Mouse (Mus musculus) ovary, postnatal 36 days (tissue): ENCODE measurements around the gene Nfe2l2.

Experiments used
- DNase-seq: peaks from one replicate; pipeline ENCODE4 v3.0.0; 2022; ENCODE audit warnings: low spot score, mixed read lengths

Gene Nfe2l2

DNA sequence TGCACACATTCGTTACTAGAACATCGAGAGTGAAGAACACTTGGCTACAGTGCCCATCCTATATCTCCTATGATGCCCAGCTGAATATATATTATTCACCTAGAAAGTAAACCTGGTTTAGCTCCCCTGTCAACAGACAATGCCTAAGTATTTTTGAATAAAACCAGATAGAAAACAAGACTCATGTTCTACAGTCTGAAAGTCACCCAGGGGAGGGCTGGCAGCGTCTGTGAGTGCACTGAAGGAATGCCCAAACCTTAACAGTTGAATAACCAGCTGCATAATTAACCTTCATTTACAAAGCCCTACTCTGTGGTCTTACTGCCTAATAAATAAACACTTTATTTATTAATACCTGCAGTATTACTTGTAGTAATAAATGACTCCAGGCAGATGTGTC lies 19.9 kb downstream of the Nfe2l2 start:
- DNase-seq, result no peak

DNA sequence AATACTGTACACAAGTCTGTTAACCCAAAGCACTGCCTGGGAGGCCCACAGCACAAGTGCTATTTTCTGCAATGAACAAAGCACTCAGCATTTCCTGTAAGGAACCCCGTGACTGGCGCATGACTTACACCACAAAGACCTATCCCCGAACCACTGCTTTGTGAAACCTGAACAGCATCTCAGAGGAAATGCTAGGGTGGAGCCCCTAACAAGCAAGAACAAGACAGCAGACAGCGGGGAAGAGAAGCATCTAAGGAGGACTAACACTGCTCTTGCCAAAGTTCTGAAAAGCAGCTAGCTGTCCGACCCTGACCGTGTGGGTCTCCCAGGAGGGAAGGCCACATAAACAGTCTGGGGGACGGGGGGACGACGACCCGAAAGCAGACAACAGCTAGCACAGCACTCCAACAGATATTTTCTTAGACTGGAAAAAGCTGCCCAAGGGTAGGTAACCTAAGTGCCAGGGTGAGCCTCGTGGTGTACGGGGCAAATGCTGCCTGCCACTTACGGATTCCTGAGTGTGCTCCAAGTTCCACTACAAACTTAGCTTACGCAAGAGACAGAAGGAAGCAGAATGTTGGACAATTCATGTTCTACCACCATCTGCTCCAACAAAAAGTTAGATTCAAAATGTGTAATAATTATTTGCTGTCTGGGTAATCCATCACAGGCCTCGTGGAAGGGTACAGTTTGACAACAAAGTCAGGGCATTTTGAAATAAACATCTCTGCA lies 21.3 kb downstream of the Nfe2l2 start:
- peak; percentile 30 for DNase-seq

DNA sequence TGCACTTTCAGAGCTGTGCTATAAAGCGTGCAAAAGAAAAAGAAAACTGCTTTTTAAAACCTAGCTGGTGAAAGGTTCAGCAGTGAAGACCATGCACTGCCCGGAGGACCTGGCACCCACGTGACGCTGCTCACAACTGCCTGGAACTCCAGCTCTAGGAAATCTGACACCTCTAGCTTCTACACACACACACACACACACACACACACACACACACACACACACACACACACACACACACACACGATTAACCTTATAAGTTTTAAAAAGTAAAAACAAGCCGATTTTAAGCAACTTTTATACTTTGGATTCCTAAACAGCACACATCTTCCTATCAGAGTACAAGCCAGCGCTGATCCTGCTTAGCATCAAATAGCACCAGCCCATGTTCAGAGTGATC lies 23.0 kb downstream of the Nfe2l2 start:
- no peak for DNase-seq

DNA sequence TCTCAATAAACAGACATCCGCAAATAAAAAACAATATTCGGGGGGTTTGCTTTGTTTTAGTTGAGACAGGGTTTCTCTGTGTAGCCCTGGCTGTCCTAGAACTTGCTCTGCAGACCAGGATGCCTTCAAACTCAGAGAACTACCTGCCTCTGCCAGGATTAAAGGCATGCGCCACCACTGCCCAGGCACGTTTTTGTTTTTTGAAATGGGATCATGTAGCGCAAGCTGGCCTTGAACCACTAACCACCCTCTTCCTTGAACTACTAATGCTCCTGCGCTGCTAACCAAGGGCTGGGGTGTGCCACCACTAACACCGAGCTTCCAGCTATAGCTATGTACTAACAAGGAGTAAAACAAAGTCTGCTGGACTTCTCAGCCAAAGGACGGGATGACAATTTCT lies 24.5 kb downstream of the Nfe2l2 start:
- DNase-seq, result no peak

DNA sequence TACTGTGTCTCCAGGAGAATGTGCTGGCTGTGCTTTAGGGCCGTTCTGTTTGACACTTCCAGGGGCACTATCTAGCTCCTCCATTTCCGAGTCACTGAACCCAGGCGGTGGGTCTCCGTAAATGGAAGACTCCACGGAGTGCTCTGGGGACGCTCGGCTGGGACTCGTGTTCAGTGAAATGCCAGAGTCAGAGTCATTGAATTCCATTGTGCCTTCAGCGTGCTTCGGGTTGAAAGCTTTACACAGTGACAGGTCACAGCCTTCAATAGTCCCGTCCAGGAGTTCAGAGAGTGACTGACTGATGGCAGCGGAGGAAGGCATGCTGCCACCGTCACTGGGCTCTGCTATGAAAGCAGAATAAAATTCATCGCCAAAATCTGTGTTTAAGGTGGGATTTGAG lies 27.9 kb downstream of the Nfe2l2 start:
- DNase-seq, result no peak

DNA sequence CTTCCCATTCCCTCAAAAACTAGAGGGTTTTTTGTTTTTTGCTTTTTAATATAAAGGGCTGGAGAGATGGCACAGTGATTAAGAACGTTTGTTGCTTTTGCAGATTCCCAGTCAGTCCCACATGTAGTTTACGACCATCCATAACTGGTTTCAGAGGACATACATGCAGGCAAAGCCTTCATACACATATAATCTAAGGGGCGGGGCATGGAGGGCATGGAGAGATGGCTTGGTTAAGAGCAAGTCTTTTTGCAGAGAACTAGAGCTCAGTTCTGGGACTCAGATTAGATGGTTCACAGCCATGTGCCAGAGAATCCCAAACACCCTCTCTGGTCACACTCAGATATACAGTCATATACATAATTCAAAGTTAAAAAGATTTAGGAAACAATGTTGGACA lies 31.9 kb downstream of the Nfe2l2 start:
- DNase-seq, result no peak

DNA sequence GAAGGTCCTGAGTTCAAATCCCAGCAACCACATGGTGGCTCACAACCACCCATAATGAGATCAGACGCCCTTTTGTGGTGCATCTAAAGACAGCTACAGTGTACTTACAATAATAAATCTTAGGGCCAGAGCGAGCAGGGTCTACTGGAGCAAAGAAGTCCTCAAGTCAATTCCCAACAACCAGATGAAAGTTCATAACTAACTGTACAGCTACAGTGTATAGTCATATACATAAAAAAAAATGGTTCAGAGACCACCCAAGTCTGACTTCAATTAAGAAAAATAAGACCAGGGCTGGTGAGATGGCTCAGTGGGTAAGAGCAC lies 33.1 kb downstream of the Nfe2l2 start:
- no peak for DNase-seq

DNA sequence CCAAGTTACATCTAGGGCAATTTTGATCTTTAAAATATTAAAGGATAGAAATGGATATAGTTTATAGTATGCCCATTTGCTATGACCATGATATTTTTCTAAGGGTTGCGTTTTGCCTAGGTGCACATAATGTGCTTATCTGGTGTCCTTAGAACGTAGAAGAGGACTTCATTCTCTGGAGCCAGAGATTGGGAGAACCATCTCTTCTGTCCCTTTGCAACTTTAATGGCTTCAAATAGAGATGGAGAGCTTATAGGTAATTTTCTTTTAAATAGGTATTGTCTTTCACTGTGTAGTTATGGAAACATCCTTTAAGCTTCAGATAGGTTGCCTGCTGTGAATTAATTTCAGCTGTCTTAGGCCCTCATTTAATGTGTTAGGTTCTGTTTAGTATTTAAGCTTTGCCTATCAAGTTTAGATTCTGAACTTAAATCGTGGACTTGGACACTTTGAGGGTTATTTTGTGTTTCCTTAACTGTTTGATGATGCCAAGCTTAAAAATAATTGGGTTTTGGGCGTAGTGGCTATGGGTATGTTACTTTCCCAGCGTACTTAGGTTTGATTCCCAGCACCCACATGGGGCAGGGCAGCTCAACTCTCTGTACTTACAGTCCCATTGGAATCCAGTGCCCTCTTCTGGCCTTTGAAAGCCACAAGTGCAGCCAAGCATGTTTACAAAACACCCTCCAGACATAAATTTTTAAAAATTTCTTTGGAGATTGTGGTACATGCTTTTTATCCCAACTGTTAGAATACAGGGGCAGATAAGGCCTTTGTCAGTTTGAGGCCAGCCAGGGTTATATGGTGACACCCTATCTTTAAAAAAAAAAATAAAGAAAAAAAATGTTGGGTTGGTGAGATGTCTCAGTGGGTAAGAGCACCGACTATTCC lies 33.8 kb downstream of the Nfe2l2 start:
- DNase-seq, result no peak

DNA sequence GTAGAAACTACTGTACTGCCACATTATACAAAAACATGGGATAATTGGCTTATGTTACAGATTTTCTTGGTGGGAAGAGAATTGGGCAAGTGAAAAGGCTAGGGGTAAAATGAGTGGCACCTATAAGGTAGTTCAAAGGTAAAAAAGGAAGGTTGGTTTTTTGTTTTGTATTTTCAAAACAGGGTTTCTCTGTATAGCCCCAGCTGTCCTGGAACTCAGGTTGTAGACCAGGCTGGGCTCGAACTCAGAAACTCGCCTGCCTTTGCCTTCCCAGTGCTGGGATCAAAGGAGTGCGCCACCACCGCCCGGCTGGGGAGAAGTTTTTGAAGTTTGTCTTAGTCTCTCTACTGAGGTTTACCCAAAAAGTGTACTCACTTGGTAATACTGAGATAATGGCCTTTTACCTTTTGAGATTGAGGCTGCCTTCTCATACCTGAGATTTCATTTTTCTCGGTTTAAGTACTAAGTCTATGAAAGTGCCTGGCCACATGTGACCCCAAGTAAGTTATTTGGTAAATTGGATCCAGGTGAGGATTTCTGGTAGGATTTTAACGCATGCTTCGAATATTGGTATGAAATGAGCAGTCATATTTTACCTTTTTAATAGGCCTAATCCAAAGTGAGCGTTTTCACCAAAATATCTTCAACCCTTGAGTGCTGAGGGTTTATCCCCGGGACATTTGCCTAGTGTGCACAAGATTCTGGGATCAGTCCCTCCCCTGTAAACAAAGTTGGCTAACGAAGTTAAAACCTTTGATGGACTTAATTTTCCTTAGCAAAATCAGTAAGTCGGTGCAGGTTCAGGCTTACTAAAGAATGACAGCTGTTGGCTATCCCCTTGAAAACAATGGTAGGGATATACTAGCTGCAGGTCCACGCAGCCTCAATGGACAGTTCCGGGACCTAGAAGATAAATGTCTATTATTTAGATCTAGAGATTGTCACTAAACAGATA lies 34.7 kb downstream of the Nfe2l2 start:
- no peak for DNase-seq

DNA sequence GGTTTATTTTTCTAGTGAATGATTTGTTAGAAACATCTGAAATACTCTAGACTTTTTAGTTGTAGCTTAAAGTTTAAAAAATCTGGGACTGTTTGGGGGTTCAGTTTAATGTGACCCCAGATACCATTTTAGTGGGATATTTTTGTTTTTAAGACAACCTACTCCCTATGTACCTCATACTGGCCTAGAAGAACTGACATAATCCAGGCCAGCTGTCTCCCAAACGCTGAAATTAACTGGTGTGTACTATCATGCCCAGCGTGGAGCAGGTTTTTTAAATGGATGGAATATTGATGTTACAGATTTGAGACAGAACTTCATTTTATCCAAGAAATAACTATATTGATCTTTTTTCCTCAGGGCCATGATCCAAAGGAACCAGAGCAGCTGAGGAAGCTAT lies 43.3 kb downstream of the Nfe2l2 start:
- no peak for DNase-seq

DNA sequence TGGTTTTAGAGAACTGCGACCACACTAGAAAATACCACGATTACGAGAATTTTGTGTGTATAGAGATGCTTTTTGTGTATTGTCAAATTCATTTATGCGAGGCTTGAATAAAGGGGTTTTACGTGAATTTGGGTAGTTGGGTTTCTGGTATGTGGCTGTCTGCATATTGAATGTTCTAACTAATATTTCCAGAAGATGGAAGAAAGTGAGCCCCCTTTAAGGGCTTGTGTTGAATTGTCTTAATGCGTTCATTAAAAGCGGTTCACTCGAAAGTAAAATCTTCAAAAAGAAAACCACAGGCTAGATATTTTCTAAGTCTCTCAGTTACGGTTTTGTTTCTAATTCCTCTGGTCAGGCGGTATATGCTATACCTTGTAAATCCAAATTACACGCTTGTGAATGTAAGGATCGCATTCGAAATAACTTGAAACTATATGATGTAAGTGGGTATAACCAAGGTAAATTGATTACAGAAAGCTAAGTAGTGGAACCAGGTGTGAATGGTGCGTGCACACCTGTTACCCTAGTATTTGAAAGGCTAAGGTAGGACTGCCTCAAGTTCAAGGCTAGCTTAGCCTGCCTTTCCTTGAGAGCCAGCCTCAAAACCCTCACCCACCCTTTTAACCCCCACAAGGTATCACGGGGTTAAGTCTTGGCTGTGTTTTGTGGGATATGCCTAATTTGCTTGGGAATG lies 44.0 kb downstream of the Nfe2l2 start:
- DNase-seq, result no peak

DNA sequence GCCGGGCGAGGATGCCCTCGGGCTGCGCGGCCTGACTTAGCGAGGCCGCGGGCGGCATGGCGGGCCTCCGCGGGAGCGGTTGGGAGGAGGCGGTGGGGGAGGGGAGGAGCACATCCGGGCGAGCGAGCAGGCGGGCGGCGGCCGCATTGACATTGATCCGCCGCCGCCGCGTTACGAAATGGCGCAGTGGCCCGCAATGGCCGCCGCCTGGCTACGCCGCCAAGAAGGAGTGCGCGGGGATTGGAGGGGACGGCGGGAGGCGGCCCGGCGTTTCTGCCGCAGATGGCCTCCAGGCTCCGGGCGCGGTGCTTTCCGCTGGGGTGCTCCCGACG lies 44.8 kb downstream of the Nfe2l2 start:
- DNase-seq, result peak; percentile 92

DNA sequence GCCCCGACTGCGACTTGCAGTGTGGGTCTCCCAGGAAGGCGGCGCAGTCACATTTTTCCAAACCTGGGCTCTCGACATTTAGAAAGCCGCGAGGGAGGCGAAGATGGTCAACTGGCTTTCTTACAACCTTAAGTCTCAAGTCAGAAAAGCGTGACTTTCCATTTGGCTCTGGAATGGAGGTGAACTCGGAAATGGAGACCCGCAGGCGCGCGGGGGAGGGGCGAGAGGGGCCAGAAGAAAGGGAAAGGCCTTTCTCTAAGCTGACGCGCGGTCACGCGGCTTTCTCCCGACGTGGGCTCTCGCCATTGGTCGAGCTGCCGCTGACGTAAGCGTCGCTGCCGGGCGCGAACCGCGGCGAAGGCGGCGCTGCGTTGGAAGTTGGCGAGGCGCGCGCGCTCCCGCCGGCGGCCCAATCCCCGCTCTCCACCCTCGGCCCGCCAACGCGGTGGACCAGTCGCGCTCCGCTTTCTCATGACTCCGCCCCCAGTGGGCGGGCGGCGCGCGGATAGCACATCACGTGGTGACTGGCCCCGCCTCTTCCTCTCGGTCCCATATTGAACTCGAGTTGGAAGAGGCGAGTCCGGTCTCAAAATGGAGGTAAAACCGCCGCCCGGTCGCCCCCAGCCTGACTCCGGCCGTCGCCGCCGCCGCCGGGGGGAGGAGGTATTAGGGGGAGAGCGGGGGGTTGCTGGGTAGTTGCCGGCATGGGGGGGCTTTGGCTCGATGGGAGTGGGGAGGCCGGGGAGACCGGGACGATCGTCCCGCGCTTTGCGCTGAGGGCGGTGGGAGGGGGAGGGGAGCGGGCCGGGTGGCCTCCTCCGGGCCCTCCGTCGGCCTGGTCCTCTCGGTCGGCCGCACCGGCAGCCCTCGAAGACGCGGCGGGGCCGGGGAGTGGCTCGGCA lies 45.5 kb downstream of the Nfe2l2 start, which contains the start of gene Hnrnpa3:
Gene Hnrnpa3, plus strand, starts transcription at position 535 of the 902 bp plus-strand sequence.
- peak; percentile 99 for DNase-seq

DNA sequence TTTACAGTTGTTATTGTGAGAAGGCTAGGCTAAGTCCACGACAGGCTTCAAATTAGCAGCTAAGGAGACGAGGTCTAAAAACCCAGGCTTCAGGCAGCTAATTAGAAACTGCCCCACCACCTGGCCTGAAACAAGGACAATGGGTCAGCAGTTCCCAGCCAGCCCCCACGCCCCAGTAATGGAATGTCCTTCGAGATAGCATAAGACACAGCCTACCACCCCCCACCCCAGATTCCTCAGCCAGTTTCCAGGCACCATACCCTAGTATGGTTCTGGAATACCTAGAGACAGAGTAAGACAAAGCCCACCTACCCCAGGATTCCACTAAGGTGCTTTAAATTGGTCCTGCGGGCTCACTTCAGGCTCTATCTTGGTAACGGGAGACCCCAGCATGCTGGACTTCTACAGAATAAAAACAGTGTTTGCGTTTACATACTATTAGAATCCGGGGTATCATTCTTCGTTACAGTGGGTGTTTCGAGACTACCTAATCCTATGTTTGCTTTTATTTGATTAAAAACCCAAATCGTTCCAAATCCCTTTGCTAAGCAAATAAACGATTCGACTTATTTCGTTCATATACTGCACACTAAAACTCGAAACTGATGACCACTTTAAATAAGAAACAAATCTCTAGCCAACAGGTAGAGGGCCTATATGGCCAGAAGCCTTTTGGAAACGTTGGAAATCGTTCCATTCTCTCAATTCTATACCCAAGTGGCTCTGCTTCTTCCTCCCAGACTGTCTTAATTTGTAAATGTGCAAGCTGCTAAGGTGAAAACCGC lies 46.3 kb downstream of the Nfe2l2 start:
- DNase-seq, result peak; percentile 49

DNA sequence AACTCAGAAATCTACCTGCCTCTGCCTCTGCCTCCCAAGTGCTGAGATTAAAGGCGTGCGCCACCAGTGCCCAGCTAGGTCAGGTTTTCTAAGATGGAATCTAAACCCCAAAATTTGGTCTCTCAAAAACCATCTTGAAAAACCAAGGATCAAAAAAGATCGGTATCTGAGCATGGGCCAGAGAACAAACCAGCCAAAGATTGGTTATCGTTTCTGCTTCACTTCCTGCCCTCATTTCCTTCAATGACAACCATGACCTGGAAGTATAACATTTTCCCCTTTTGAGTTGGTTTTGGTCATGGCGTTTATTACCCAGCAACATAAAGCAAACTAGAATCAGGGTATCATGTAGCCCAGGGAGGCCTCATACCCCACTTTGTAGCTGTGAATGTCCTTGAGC lies 47.5 kb downstream of the Nfe2l2 start:
- DNase-seq, result no peak

DNA sequence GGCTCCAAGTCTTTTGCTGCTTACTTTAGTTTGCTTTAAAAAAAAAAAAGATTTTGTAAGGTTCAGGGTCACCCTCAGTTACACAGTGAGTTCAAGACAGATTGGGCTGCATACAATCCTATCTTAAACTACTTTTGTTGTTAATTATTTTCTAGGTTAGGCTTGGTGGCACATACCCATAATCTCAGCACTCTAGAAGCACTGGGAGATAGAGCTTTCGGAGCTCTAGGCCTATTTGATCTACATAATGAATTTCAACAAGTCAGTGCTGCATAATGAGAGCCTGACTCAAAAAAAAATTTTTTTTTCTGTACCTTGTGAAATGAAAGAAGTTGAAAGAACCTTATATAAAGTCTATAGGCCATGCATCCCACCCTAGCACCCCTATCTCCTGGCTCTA lies 49.8 kb downstream of the Nfe2l2 start:
- no peak for DNase-seq

DNA sequence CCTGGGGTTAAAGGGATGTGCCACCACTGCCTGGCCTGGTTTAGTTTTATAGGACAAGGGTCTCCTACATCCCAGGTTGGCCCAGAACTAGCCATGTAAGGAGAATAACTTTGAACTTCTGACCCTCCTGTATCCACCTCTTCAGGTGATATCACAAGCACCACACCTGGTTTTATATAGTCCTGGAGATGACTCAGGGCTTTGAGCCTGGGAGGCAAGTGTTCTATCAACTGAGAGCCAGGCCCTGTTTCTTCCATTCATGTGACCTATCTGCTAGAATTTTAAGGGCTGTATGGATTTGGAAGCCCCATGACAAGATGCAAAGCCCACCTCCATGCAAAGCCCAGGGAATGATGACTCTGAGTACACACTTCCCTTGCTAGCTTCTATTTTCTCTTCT lies 51.3 kb downstream of the Nfe2l2 start:
- no peak for DNase-seq

DNA sequence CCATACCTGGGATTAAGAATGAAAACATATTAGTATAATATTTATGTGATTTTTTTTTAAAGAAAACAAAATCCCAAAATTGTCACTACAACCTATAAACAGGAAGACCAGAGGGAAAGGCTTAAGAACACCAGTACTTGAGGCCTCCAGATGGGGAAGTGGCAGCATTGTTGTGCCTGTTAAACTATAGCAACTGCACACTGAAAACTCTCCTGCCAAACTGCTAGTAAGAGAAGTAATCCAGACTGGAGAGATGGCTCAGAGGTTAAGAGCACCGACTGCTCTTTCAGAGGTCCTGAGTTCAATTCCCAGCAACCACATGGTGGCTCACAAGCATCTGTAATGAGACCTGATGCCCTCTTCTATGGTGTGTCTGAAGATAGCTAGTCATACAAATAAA lies 54.0 kb downstream of the Nfe2l2 start:
- no peak for DNase-seq

DNA sequence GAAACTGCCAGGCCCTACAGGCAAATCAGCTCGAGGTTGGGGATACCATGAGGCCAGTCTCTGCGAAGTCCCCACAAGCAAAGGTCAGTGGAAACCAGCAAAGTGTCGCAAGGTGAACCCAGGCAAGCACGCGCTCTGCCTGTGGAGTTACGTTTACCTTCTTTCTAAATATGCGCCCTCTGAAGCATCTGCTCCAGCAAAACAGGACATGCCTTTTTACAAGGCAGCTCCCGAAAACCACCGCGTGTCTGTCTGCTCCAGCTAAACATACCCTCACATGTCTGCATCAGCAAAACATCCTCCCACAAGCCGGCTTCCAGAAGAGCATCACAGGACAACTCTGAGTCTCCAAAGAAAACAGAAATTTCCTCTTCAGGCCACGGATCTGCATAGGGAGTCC lies 59.2 kb downstream of the Nfe2l2 start:
- DNase-seq, result no peak

DNA sequence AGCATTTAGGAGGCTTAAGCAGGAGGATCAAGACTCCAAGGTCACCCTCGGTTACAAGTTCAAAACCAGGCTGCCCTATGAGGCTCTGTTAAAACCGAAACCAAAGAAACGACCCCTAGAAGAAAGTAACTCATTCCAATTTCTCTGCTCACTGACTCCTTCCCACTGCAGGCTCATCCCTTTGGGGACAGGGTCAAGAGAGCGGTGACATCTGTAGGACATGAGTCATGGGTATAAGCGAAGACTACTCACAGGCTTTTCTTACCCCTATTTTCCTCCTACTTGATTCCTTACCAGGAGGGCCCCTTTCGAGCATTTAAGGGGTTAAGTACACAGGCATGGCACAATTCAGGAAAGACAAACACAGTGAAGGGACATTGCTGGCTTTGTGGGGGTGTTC lies 60.5 kb downstream of the Nfe2l2 start:
- no peak for DNase-seq
